Mouse (Mus musculus) monocyte, adult 5-6 weeks (primary cell): ENCODE measurements at regions not wholly inside any gene's neighbourhood (a gene's known extent, or its start where the extent isn't known, plus 50 kb on each side); places are given as distances from the start of the nearest gene placed in this dataset.

ENCODE experiments used
- ATAC-seq: fragments of 153-309, 156-312 bp; replicated peaks from 2 replicates; pipeline ENCODE4 v1.8.0; 2017; ENCODE audit warnings: mild to moderate bottlenecking; ENCODE audit not compliant: low TSS enrichment, insufficient number of reproducible peaks, severe bottlenecking, poor library complexity, low FRiP score

DNA sequence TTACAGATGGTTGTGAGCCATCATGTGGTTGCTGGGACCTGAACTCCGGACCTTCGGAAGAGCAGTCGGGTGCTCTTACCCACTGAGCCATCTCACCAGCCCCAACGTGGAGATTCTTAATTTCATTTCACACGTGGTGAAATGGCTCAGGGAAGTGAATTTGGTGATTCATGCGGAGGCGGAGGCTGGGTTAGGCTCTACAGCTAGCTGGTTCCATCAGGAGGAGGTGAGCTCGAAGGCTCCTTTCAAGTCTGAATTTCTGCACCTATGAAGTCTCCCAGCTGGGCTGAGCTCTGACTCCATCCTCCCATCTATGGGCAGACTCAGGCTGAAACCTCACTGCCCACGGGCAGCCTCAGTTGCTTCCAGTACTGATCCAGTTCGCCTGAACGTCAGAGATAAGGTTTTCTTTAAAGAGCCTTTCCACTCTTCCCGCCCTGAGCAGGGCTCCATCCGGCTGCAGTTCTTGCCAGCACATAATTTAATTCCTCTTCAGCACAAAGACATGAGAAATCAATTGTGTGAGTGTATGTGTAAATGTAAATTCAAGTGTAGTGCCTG is 103.5 kb upstream of the Chd6 start:
- no peak for ATAC-seq

DNA sequence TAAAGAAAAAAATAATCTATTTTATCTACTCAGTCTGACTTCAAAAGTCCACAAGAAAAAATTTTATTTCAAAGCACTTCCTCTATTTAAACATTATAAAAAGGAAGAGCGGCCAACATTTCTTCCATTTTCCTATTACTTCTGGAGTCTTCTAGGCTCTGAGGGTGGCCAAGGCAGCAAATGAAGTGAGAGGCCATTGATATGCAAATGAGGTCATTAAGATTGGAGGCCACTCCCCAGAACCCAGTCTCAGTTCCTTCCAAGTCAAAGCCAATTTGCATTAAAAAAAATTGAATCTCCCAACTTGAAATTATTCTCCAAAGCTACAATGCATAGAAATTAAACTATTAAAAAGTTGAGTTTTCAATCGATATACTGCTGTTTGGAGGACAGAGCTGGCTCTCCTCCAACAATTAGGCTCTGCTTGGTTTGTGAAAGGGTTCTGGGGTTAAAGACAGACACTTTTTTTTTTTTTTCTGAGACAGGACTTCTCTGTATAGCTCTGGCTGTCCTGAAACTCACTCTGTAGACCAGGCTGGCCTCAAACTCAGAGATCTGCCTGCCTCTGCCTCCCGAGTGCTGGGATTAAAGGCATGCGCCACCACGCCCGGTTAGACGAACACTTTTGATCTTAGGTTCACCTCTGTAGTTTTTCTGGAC is 88.0 kb upstream of the Chd6 start:
- ATAC-seq, result no peak

DNA sequence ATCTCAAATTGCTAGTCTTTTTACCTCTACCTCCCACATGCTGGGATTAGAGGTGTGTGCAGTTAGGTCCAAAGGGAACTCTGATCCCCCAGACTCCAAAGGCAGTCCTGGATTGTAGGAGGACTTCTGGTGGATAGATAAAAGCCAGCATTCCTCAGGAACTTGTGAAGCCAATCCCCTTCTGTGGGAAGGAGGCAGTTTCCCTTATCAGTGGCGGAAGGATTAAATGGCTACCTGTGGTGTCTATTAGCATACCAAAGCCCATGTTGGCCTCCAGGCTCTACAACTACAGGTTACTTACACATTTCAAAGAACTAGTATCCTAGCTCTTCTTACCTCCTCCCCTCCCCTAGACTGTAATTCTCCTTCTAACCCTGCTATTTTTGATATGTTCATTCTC is 78.6 kb upstream of the Chd6 start:
- ATAC-seq, result no peak

DNA sequence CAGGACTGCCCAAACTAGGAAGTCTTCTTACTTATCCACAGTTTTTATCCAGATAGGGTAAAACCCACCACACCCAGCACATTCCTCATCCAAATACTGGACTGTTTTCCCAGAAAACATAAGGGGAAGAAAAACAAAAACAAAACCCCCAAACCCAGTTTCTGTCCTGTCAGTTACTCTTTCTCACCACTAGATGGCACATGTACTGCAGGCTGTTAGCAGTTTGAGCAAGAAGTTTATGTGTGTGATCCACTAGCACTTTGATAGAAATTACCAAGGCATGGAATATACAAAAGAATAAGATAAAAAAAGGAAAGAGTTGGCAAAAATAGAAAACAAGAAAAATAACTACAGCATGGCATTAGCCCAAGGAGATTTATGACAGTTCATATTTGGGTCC is 76.2 kb upstream of the Chd6 start:
- ATAC-seq, result no peak

DNA sequence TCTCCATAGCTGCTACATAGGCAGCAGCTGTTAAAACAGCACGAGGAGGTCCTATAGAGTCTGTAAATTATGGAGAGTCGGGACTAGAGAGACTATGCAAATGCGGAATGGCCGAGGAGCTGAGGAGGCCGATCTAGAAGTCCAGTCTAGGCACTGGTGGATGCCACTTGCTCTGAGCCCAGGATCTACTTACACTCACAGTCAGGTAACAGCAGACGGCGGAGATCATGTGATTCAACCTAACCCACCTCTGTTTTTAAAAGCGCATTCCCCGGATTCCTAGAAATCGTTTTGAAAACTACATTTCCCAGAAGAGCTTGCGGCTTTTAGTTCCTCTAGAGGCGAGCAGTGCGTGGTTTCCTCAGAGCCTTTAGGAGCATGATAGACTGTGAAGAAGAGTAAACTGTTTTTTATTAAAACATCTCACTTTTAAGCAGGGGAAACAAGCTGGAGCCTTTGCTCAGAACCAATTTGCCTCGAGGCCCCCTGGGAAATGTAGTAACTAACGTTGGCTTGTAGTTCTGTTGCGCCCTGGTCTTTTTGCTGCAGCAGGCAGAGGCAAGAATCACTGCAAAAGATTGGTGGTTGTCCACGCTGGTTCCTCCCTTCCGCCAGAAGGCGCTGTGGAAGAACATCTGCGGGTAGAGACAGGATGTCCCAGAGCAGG is 68.6 kb upstream of the Chd6 start:
- ATAC-seq, result no peak

DNA sequence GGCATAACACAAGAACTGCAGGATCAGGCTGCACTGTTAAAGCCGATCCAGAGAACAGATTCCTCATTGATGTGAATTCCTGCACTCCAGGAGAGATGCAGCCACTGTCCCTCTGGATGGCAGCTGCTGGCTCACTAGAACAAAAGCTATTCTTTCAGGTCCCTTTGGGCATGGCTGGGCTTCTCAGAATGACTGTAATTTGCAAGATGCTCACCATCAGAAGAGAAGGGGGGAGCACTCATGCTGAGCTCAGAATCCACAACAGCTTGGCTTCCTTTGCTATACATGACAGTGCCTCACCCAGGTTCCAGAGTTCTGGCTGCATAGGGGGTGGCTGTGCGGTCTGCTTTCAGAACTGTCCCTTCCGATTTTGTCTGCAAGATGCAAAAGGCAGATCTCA is 57.8 kb upstream of the Chd6 start:
- ATAC-seq, result no peak

DNA sequence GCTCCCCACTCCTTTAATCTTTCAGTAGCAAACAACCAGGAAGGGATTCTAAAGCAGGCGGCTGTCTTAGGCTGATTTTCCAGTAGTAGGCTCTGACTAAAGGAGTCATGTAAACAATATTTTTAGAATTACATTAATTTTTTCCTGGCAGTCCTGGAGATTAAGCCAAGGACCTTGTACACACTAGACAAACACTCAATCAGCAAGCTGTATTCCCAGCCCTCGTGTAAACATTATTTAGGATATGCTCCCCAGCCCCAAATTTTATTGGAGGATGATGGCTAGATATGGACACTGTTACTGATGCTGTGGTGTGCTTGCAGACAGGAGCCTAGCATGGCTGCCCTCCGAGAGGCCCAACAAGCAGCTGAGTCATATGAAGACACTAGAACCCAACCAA is 56.6 kb upstream of the Chd6 start:
- ATAC-seq, result no peak

DNA sequence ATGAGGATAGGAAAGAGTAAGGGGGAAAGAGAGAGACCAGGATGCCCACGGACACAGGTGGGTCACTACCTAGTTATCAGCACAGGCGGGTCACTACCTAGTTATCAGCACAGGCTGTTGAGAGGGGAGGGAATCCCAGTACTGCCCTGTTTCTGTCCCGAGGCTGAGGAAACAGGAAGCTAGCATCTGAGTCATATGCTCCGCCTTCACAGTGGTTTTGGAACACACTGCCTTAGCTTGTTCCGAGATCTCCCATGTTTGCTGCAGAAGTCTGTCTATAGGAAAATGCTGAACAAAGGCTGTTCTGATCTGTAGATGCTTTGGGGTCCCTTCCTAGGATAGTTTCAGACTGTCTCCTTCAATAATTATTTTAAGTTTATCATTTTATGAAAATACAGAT is 55.4 kb upstream of the Chd6 start:
- ATAC-seq, result no peak
